Mouse (Mus musculus): ENCODE results near the gene Sec22b. TPM values are rescaled to one million over a fixed set of nuclear protein-coding genes. Genes with fewer than 3 reads are reported as not detected.

The Sec22b gene
- total RNA-seq, 2 experiments from 2014 or later: 24.2 to 32.1 TPM

- H3K4me3 ChIP-seq: no peak overlapping the region
- TF ChIP-seq CTCF (IDR thresholded peaks at IDR 0.05): no peak
- H3K27ac ChIP-seq: no peak overlapping the region
- no peak for DNase-seq
- intact Hi-C loops (cut with DNase I): no loop called here
Observed at GRCm38 (mm10) chr3:97972200-97972599, 71.2 kb downstream of the Sec22b start.

GRCm38 (mm10) chr3:97972707-97973106, 71.7 kb downstream of the Sec22b start:
- Histone ChIP-seq H3K4me3 (no peak overlapping the region), H3K27ac (no peak overlapping the region)
- intact Hi-C loops (cut with DNase I): no loop called here
- TF ChIP-seq CTCF (IDR thresholded peaks at IDR 0.05): no peak
- no peak for DNase-seq

Other genes with a start within 250 kb of the Sec22b start
- gene Prkab2, start 243.0 kb upstream of the Sec22b start, total RNA-seq (2021): 100 to 1,000 TPM; 137 to 243 TPM
- not detected for gene Gm17651, start 226.5 kb upstream of the Sec22b start, total RNA-seq (2021)
- 1,000 to 10,000 TPM; 3,559 to 3,570 TPM for gene Pde4dip, start 12.5 kb upstream of the Sec22b start, total RNA-seq (2021)
- 10 to 100 TPM in 1 of 2 experiments, 1 to 10 TPM in 1; 8.7 to 10.3 TPM for gene Notch2, start 112.3 kb downstream of the Sec22b start, total RNA-seq (2021)